Mouse (Mus musculus) left cerebral cortex, postnatal 25 days (tissue): Measurements from ENCODE around the gene Grm4. TPM values are rescaled to one million over a fixed set of nuclear protein-coding genes. Genes with fewer than 3 reads are reported as not detected.

Experiments used
- DNase-seq, 2 experiments: peaks; one replicate each; pipeline ENCODE4 v3.0.0; 2022; ENCODE audit warnings: low spot score in 2 of 2, mixed read lengths in 1 of 2
- intact Hi-C: fragments of 180-260 bp; cut with DNase I; formaldehyde crosslinking; loops from one replicate; pipeline ENCODE4 v1.15.1; 2025
- total RNA-seq, 2 experiments: library from RNA; stranded (reverse); gene quantifications; 2 replicates each; pipeline ENCODE4 v1.2.3; 2021

Gene Grm4
- total RNA-seq, 2 experiments from 2014 or later = 21.1 to 30.4 TPM

GRCm38 (mm10) chr17:27431049-27431839 lies 90.0 kb downstream of the Grm4 start:
- intact Hi-C loops = no loop called here
- no peak for DNase-seq

- intact Hi-C loops = no loop called here
- DNase-seq = no peak
Observed at GRCm38 (mm10) chr17:27429757-27430156, 91.4 kb downstream of the Grm4 start.

- no peak for DNase-seq
- intact Hi-C loops = no loop called here
Observed at GRCm38 (mm10) chr17:27425016-27425415, 96.2 kb downstream of the Grm4 start.

- no peak for DNase-seq
- intact Hi-C loops = no loop called here
Observed at GRCm38 (mm10) chr17:27424356-27424755, 96.8 kb downstream of the Grm4 start.

- peak; percentile 35 to 47 for DNase-seq
- intact Hi-C loops = no loop called here
Observed at GRCm38 (mm10) chr17:27422726-27423381, 98.3 kb downstream of the Grm4 start.

- DNase-seq = no peak
- intact Hi-C loops = no loop called here
Observed at GRCm38 (mm10) chr17:27422371-27422725, 98.9 kb downstream of the Grm4 start.

- no peak for DNase-seq
- intact Hi-C loops = no loop called here
Observed at GRCm38 (mm10) chr17:27421837-27422236, 99.4 kb downstream of the Grm4 start.

GRCm38 (mm10) chr17:27409006-27409405 lies 112.2 kb downstream of the Grm4 start:
- DNase-seq = no peak
- intact Hi-C loops = no loop called here

GRCm38 (mm10) chr17:27408531-27408930 lies 112.7 kb downstream of the Grm4 start:
- DNase-seq = no peak
- intact Hi-C loops = no loop called here

GRCm38 (mm10) chr17:27406956-27407355 lies 114.2 kb downstream of the Grm4 start:
- intact Hi-C loops = no loop called here
- DNase-seq = no peak

GRCm38 (mm10) chr17:27405376-27406024 lies 115.7 kb downstream of the Grm4 start:
- intact Hi-C loops = no loop called here
- no peak for DNase-seq

GRCm38 (mm10) chr17:27401200-27401599 lies 120.0 kb downstream of the Grm4 start:
- DNase-seq = no peak
- intact Hi-C loops = no loop called here

- intact Hi-C loops = loop anchor here (5.0 kb wide), 1 partner anchor 118 kb away; no protein-coding TSS in a partner anchor
- no peak for DNase-seq
Observed at GRCm38 (mm10) chr17:27393931-27394330, 127.3 kb downstream of the Grm4 start.

- intact Hi-C loops = loop anchor here (5.0 kb wide), 1 partner anchor 119 kb away; no protein-coding TSS in a partner anchor
- no peak for DNase-seq
Observed at GRCm38 (mm10) chr17:27393432-27393831, 127.8 kb downstream of the Grm4 start.

GRCm38 (mm10) chr17:27392918-27393317 lies 128.3 kb downstream of the Grm4 start:
- DNase-seq = peak in 1 of 2 experiments; percentile 60

GRCm38 (mm10) chr17:27390019-27390418 lies 131.2 kb downstream of the Grm4 start:
- intact Hi-C loops = loop anchor here (5.0 kb wide), 1 partner anchor 122 kb away; no protein-coding TSS in a partner anchor
- DNase-seq = no peak

More at GRCm38 (mm10) chr17:27392918-27393317, 128.3 kb downstream of the Grm4 start:
- intact Hi-C loops = loop anchor here (5.0 kb wide), 1 partner anchor 119 kb away; no protein-coding TSS in a partner anchor

GRCm38 (mm10) chr17:27389221-27390000 lies 131.8 kb downstream of the Grm4 start:
- no peak for DNase-seq
- intact Hi-C loops = no loop called here

GRCm38 (mm10) chr17:27386438-27386837 lies 134.8 kb downstream of the Grm4 start:
- DNase-seq = no peak
- intact Hi-C loops = no loop called here

GRCm38 (mm10) chr17:27385513-27386261 lies 135.5 kb downstream of the Grm4 start:
- DNase-seq = peak in 1 of 2 experiments; percentile 66
- intact Hi-C loops = no loop called here
